Mouse (Mus musculus): ENCODE data around the gene Rgs16. TPM values are rescaled to one million over a fixed set of nuclear protein-coding genes. Genes with fewer than 3 reads are reported as not detected.

Gene Rgs16
- polyA plus RNA-seq, 1 experiment: not detected

- no peak for TF ChIP-seq POLR2A (IDR thresholded peaks at IDR 0.05; ENCODE audit: insufficient read depth, low read depth, low read length)
- no peak for TF ChIP-seq CTCF (IDR thresholded peaks at IDR 0.05; ENCODE audit: insufficient read depth, low read depth, low read length)
- no peak overlapping the region for H3K27ac ChIP-seq (ENCODE audit: insufficient read depth, low read depth, low read length)
- H3K4me3 ChIP-seq (ENCODE audit: insufficient read depth, low read depth, low read length): no peak overlapping the region
- WGBS: 39% methylated on average over 11 of the region's 11 CpGs
- peaks cover 38% of the 10 kb centered on the region for H3K4me1 ChIP-seq (ENCODE audit: control insufficient read depth, insufficient read depth, low read length)
These were observed 2.4 kb downstream of the Rgs16 start for GRCm38 (mm10) chr1:153742374-153743155.

GRCm38 (mm10) chr1:153746119-153746670 lies 6.0 kb downstream of the Rgs16 start:
- no peak for TF ChIP-seq CTCF (IDR thresholded peaks at IDR 0.05; ENCODE audit: insufficient read depth, low read depth, low read length)
- no peak for TF ChIP-seq POLR2A (IDR thresholded peaks at IDR 0.05; ENCODE audit: insufficient read depth, low read depth, low read length)
- 73% methylated on average over 14 of the region's 14 CpGs for WGBS
- peaks cover 23% of the 10 kb centered on the region for H3K4me1 ChIP-seq (ENCODE audit: control insufficient read depth, insufficient read depth, low read length)
- H3K4me3 ChIP-seq (ENCODE audit: insufficient read depth, low read depth, low read length): no peak overlapping the region
- H3K27ac ChIP-seq (ENCODE audit: insufficient read depth, low read depth, low read length): no peak overlapping the region

GRCm38 (mm10) chr1:153746728-153747127 lies 6.6 kb downstream of the Rgs16 start:
- TF ChIP-seq CTCF (IDR thresholded peaks at IDR 0.05; ENCODE audit: insufficient read depth, low read depth, low read length): peak; percentile 51
- TF ChIP-seq POLR2A (IDR thresholded peaks at IDR 0.05; ENCODE audit: insufficient read depth, low read depth, low read length): no peak
- Histone ChIP-seq H3K27ac (ENCODE audit: insufficient read depth, low read depth, low read length) (no peak overlapping the region), H3K4me3 (ENCODE audit: insufficient read depth, low read depth, low read length) (no peak overlapping the region), H3K4me1 (ENCODE audit: control insufficient read depth, insufficient read depth, low read length) (peaks cover 23% of the 10 kb centered on the region)
- 4% methylated on average over 12 of the region's 12 CpGs for WGBS

GRCm38 (mm10) chr1:153747861-153748530 lies 7.8 kb downstream of the Rgs16 start:
- WGBS: 72% methylated on average over 12 of the region's 12 CpGs
- Histone ChIP-seq H3K4me3 (ENCODE audit: insufficient read depth, low read depth, low read length) (no peak overlapping the region), H3K27ac (ENCODE audit: insufficient read depth, low read depth, low read length) (no peak overlapping the region), H3K4me1 (ENCODE audit: control insufficient read depth, insufficient read depth, low read length) (peaks cover 16% of the 10 kb centered on the region)
- no peak for TF ChIP-seq POLR2A (IDR thresholded peaks at IDR 0.05; ENCODE audit: insufficient read depth, low read depth, low read length)
- TF ChIP-seq CTCF (IDR thresholded peaks at IDR 0.05; ENCODE audit: insufficient read depth, low read depth, low read length): no peak

- Histone ChIP-seq H3K4me1 (ENCODE audit: control insufficient read depth, insufficient read depth, low read length) (peaks cover 15% of the 10 kb centered on the region), H3K27ac (ENCODE audit: insufficient read depth, low read depth, low read length) (no peak overlapping the region), H3K4me3 (ENCODE audit: insufficient read depth, low read depth, low read length) (no peak overlapping the region)
- 7% methylated on average over 1 of the region's 1 CpGs for WGBS
- TF ChIP-seq CTCF (IDR thresholded peaks at IDR 0.05; ENCODE audit: insufficient read depth, low read depth, low read length) (no peak), POLR2A (IDR thresholded peaks at IDR 0.05; ENCODE audit: insufficient read depth, low read depth, low read length) (no peak)
These were observed 8.4 kb downstream of the Rgs16 start for GRCm38 (mm10) chr1:153748549-153748948.

- H3K27ac ChIP-seq (ENCODE audit: insufficient read depth, low read depth, low read length): peak within 1 kb of the TSS; percentile 67
- 3% methylated on average over 18 of the region's 18 CpGs for WGBS
- H3K4me1 ChIP-seq (ENCODE audit: control insufficient read depth, insufficient read depth, low read length): peaks cover 15% of the 10 kb centered on the region
- no peak for TF ChIP-seq POLR2A (IDR thresholded peaks at IDR 0.05; ENCODE audit: insufficient read depth, low read depth, low read length)
- no peak for TF ChIP-seq CTCF (IDR thresholded peaks at IDR 0.05; ENCODE audit: insufficient read depth, low read depth, low read length)
- peak within 1 kb of the TSS; percentile 51 for H3K4me3 ChIP-seq (ENCODE audit: insufficient read depth, low read depth, low read length)
These were observed 9.2 kb downstream of the Rgs16 start, which contains the start of gene Rnasel for GRCm38 (mm10) chr1:153749211-153749801. Gene Rnasel, plus strand, starts transcription at chr1:153749426.

GRCm38 (mm10) chr1:153750054-153750453 lies 9.9 kb downstream of the Rgs16 start:
- peak overlapping the region; percentile 51; the same call in 1 of the 2 replicates for H3K4me3 ChIP-seq (ENCODE audit: insufficient read depth, low read depth, low read length)
- TF ChIP-seq POLR2A (IDR thresholded peaks at IDR 0.05; ENCODE audit: insufficient read depth, low read depth, low read length) (no peak), CTCF (IDR thresholded peaks at IDR 0.05; ENCODE audit: insufficient read depth, low read depth, low read length) (no peak)

GRCm38 (mm10) chr1:153751763-153752301 lies 11.7 kb downstream of the Rgs16 start:
- Histone ChIP-seq H3K4me3 (ENCODE audit: insufficient read depth, low read depth, low read length) (peak overlapping the region; percentile 52), H3K4me1 (ENCODE audit: control insufficient read depth, insufficient read depth, low read length) (peaks cover 11% of the 10 kb centered on the region), H3K27ac (ENCODE audit: insufficient read depth, low read depth, low read length) (peak overlapping the region; percentile 73)
- 21% methylated on average over 13 of the region's 13 CpGs for WGBS
- TF ChIP-seq CTCF (IDR thresholded peaks at IDR 0.05; ENCODE audit: insufficient read depth, low read depth, low read length) (no peak), POLR2A (IDR thresholded peaks at IDR 0.05; ENCODE audit: insufficient read depth, low read depth, low read length) (no peak)

More at GRCm38 (mm10) chr1:153750054-153750453, 9.9 kb downstream of the Rgs16 start:
- peaks cover 13% of the 10 kb centered on the region for H3K4me1 ChIP-seq (ENCODE audit: control insufficient read depth, insufficient read depth, low read length)
- WGBS: 45% methylated on average over 6 of the region's 6 CpGs
- H3K27ac ChIP-seq (ENCODE audit: insufficient read depth, low read depth, low read length): 0 out of 2 replicates have a peak overlapping the region, but pooled peaks have one; percentile 67
